Mouse (Mus musculus): ENCODE data around the gene Rxrg.

The Rxrg gene

DNA sequence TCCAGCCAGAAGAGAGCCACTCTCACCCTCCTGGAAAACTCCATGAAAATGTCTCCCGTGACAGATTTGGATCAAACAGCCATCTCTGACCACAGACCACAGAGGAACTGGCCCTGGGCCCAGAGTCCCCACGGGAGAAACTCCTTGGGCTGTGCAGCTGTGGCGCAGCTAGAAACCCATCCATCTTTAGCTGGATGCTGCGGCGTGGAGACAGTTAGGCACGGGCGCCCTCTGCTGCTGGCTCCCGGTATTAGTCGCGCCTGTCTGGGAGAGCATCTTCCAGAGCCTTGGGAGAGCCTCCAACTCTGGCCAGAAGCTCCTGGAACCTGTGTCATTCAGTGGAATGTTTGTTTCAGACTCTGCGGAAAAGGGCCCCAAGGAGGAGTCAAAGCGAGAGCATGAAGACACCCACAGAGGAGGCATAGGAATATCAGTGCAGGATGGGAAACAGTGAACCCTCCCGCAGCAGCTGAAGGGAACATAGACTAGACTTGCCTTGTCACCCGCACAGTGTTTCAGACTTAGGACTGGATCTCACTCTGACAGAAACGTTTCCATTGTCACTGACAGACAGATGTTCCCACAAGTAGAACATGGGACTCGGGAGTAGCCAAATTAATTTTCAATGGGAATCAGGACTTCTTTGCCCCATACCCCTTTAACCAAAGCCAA is 46.8 kb downstream of the Rxrg start:
- CTCF ChIA-PET = no interaction called here

DNA sequence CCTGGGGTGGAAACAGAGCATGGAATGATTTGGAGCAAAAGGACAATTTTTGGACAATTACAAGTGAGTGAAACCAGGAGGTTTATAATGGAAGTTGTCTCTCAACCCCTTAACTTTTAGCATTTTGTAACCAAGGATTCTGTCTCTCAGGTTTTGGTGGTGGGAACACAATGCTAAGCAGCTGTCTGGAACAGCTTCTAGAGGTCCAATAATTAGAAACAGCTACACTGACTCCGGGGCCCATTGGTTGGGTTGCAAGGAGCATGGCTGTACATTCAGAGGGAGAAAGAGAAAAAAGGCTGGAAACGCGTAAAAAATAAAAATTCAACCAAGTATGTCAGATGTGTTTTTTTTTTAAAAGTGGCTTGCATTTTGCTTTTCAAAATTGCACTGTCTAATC is 50.5 kb downstream of the Rxrg start:
- CTCF ChIA-PET = no interaction called here

DNA sequence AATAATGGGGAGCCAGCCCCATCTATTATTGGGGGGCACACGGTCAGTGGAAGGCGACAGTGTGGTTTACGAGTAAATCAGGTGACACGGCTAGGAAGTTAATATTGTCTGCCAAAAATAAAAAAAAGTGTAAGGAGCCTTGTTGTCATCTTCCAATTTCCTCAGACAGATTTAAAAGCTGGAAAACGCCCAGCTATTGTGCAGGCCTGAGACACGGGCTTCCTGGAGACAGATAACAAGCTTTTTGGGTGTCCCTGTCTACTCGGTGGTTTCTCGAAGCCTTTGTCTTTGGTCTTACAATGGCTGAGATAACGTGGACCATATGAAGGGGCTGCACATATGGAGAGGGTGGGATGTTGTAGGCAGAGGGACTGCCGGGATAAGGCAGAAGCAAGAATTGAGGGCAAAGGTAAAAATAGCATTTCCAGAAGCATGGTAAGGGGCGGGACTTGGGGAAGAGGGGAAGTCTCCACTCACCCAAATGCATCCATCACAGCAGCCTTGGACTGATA is 51.0 kb downstream of the Rxrg start:
- CTCF ChIA-PET = no interaction called here

DNA sequence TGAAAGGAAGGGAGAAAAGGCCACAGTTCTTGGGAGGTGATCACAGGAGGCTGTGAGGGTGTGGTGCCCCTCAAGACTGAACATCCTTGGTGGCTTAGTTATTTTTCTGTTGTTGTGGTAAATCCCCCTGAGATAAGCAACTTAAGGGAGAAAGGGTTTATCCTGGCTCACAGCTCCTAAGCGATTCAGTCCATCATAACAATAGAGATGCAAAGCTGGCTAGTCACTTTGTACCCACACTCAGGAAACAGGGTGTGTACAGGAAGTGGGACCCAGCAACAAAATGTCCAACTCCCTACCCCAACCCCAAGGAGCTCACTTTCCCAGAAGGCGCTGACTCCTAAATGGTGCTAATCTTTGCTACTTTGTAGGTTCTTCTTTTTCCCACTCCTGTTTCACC is 54.2 kb downstream of the Rxrg start:
- CTCF ChIA-PET = no interaction called here

DNA sequence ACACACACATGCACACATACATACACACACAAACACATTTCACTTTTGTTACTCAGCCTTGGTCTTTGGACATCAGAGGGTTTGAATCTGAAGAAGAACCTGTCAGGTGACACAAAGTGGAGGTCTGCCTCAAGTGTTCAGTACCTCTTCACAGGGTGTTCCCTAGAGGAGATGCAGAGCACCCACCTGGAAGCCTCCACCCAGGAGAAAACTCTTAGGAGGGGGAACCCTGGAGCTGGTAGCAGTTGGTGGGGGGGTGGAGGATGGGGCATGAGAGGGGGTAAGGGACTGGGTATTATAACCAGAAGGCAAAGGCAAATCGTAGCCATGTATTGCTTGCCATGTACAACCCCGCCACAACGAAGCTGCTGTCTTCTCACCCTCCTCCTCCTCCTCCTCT is 60.9 kb downstream of the Rxrg start:
- CTCF ChIA-PET = no interaction called here

DNA sequence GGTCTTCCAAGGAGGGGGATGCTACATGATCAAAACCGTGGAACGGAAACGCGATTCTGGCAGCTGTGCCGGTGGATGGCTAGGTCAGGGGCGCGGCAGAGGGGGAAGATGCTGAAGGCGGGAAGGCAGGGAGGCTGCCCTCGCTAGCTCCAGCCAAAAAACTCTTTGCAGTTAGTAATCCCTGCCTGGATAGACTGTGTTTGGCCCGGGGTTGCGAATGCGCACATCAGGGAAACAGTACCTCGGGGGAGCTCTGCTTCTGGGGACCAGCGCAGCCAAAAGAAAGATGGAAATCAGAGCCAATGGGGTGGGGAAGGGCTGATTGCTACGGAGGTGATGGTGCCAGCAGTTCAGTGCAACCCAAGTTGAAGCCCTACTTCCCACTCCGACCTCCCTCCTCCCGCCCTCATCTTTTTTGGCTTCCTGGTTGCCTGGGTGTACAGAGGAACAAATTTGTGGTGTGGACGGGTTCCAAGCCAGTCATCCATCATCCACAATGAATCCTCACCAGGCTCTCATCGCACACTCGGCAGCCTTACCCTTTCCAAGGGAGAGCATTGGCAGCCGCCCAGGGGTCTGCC is 62.4 kb downstream of the Rxrg start:
- CTCF ChIA-PET = no interaction called here

DNA sequence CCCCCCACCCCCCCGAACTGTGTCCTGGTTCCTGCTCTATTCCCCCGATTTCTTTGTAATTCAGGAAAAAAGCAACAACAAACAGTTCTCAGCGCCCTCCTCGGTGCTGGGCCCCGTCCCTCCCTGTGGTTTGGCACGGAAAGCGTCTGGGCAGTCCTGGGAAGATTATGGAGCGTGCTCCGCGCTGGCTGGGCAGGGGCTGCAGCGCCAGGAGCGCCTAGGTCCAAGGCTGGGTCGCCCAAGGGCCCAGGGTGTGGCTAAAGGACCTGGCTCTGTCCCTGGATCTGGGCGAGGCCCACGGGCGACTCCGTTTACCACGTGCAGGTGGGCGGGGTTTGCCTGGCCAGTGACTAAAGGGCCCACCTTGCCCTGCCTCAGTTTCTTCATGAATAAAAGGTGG is 62.9 kb downstream of the Rxrg start:
- CTCF ChIA-PET = no interaction called here

- CTCF ChIA-PET = no interaction called here
These were observed 65.0 kb downstream of the Rxrg start for GRCm38 (mm10) chr1:167663136-167663535.

DNA sequence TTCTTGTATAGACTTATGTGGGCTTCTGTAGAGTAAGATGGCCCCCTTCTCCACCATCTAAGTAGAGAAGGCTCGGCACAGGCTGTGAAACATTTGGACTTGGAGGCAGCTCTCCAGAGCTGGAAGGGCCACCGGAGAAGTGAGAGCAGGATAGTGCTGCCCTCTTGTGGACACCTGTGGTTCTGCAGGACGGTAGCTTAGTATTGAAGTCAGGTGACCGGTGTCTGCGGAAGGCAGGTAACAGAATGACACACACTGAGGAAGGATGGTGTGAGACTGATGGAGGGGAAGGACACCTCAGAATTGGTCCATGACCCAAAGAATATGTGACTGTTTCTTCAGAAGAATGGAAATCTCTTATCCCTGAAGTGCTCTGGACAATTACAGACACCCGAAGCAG is 71.6 kb downstream of the Rxrg start:
- CTCF ChIA-PET = no interaction called here

- CTCF ChIA-PET = no interaction called here
These were observed 74.3 kb downstream of the Rxrg start for GRCm38 (mm10) chr1:167672433-167672987.

DNA sequence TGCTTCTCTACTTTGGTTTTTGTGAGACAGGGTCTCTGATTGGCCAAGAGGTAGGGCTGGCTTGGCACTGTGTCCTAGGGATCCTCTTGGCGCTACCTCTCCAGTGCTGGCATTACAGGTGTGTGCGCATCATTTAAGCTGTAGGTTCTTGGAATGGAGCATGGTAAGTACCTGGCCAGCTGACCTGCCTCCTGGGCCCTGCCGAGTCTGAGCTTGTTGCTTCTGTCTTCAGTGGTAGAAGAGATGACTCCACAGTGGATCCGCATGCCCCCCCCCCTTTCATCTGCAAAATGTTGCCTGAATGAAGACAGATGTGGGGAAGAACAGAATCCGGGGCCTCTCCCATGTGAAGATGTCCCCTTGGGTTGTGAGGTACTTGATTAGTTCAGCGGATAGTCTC is 80.9 kb downstream of the Rxrg start:
- CTCF ChIA-PET = no interaction called here

GRCm38 (mm10) chr1:167688001-167688346 is 89.8 kb downstream of the Rxrg start:
- CTCF ChIA-PET = no interaction called here

DNA sequence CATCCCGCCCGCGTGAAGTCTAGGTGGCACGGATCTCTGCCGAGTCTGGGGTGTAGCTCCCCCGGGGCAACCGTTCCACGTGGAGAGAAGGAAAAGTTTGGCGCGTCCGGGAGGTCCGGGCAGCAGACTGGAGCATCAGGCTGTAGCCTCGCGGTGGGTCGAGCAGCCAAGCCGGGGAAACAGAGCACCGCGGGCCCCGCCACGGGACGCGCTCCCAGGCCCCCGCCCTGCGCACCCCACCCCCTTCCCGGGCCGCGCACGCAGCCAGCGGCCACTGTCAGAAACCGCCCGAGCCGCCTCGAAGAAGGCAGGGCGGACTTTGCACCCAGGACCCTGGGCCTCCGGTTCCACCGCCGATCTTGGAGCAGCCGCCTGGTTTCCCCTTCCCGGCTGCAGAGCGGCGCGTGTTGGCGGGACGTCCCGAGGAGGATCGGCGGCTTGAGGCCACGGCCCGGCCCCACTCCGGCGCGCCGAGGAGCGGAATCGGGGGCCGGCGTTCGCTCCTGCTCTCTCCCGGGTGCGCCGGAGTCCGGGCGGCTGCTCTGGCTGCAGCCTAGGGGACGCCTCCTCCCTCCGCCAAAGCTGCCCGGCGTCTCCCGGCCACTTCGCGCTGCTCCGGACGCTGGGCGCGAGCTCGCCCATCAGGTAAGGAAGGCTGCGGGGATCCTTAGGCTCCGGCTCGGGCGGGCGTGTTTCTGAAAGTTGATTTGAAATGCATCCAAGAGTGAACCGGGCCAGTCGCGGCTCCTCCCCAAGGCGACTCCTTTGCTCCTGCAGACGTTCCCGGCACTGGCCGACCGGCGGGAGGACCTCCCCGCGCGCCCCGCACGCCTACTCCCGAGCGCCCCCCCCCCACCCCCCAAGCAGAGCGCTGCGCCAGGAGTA is 90.4 kb downstream of the Rxrg start:
- CTCF ChIA-PET = no interaction called here

- CTCF ChIA-PET = no interaction called here
These were observed 90.9 kb downstream of the Rxrg start, which contains the start of gene Lmx1a for GRCm38 (mm10) chr1:167689232-167689261. Gene Lmx1a (plus strand): TSS chr1:167689237.
